Mouse (Mus musculus) lung, adult 2 months (tissue): Measurements from ENCODE around the gene Top3a.

Experiments used
- CTCF ChIP-seq: fragments of 200-500 bp; IDR thresholded peaks from 2 replicates; pipeline ENCODE4 v1.5.1; 2011; ENCODE audit warnings: mild to moderate bottlenecking, low read length, control low read depth; ENCODE audit not compliant: insufficient read depth
- POLR2A ChIP-seq: fragments of 200-500 bp; IDR thresholded peaks from 2 replicates; pipeline ENCODE4 v1.6.1; 2011; ENCODE audit warnings: low read depth, mild to moderate bottlenecking, control low read depth, low read length, borderline replicate concordance; ENCODE audit errors: extremely low read depth

- TF ChIP-seq CTCF (no peak), POLR2A (no peak)
Observed at GRCm38 (mm10) chr11:60701611-60702010, 75.6 kb downstream of the Top3a start.
